ENCODE assay signal across 12 mouse cellular contexts in the genomic region with DNA sequence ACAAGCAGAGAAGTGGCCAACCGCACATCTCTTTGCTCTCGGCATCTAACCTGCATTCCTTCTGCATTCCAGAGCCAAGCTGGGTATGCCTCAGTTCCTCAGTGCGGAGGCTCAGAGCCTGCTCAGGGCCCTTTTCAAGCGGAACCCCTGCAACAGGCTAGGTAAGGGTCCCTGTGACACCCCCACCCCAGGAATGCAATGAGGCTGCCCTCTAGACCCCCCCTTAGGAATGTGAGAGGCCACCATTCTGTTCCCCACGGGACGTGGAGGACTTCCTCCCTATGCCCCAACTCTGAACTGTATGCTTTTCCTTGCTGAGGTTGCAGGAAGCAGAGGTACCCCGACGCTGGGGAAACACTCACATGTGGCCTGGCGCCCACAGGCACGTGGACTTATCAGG.
A peak's percentile ranks its signal among the peaks of the same experiment; 100 is the strongest.
DNase-seq lines count a peak whose midpoint lies in the region; ATAC-seq and TF ChIP-seq lines count a peak whose summit lies in the region.
"Had no signal": no experiment of that assay in that cellular context is flagged by ENCODE, and none has a peak within 500 bp of the region (broad histone marks: within the 10 kb centered on the region; RNA-seq: fewer than 3 reads in every experiment).

No protein-coding gene starts in this region.

- no peaks in the 10 kb centered on the region for H3K27me3 ChIP-seq in heart, postnatal 0 days (ENCODE audit: control insufficient read depth, insufficient read depth, low read length)
- no peaks in the 10 kb centered on the region for H3K27me3 ChIP-seq in neural tube, embryonic 15.5 days (replicated peaks)

- peak; percentile 50; the same call in 1 of the 2 replicates for ATAC-seq in heart, postnatal 0 days (ENCODE audit: insufficient read depth, low read depth)
- ATAC-seq in neural tube, embryonic 15.5 days (ENCODE audit: low FRiP score), result no peak
- ATAC-seq: CD4-positive, CD25-positive, alpha-beta regulatory T cell, adult 4 months had no signal

- TF ChIP-seq CTCF in heart, postnatal 0 days (IDR thresholded peaks at IDR 0.05; ENCODE audit: low read depth), result no peak

- no peak for DNase-seq in heart, postnatal 0 days (ENCODE audit: low spot score)
- no peak for DNase-seq in heart, postnatal 10 days
- peak; percentile 32 for DNase-seq in neural tube, embryonic 10.5 days (ENCODE audit: extremely low spot score, low spot score)
- DNase-seq in hindlimb bud, embryonic 11.5 days (ENCODE audit: extremely low spot score, low read depth, low spot score), result peak; percentile 14
- no peak for DNase-seq in right cerebral cortex, adult 18-20 months
- no peak for DNase-seq in gastrocnemius, postnatal 10 days
- DNase-seq in adrenal gland, adult 18-20 months (ENCODE audit: low spot score in 2 of 2), result no peak
- DNase-seq: right cerebral cortex, postnatal 14 days had no signal

- H3K4me1 ChIP-seq in heart, postnatal 0 days (ENCODE audit: control insufficient read depth, insufficient read depth), result peaks cover 47% of the 10 kb centered on the region
- peaks cover 21% of the 10 kb centered on the region for H3K4me1 ChIP-seq in neural tube, embryonic 15.5 days

- H3K9ac ChIP-seq in heart, postnatal 0 days (replicated peaks; ENCODE audit: low read depth, low read length), result no peak overlapping the region
- H3K9ac ChIP-seq in neural tube, embryonic 15.5 days (replicated peaks), result no peak overlapping the region

- H3K36me3 ChIP-seq in heart, postnatal 0 days (replicated peaks; ENCODE audit: control insufficient read depth, insufficient read depth, low read length), result no peaks in the 10 kb centered on the region
- H3K36me3 ChIP-seq in neural tube, embryonic 15.5 days, result no peaks in the 10 kb centered on the region

- H3K4me2 ChIP-seq in heart, postnatal 0 days (ENCODE audit: low read depth, low read length), result no peak overlapping the region
- H3K4me2 ChIP-seq in neural tube, embryonic 15.5 days, result no peak overlapping the region

- TF ChIP-seq EP300 in heart, postnatal 0 days (IDR thresholded peaks at IDR 0.05; ENCODE audit: low read depth), result no peak

- intact Hi-C loops in heart, postnatal 10 days (cut with DNase I), result no loop called here

- H3K4me3 ChIP-seq in heart, postnatal 0 days (ENCODE audit: low read depth, low read length), result no peak overlapping the region
- no peak overlapping the region for H3K4me3 ChIP-seq in neural tube, embryonic 15.5 days (replicated peaks)
- H3K4me3 ChIP-seq: myocyte had no signal

- WGBS in heart, postnatal 0 days, result 25% methylated on average over 10 of the region's 10 CpGs
- 40% methylated on average over 10 of the region's 10 CpGs for WGBS in neural tube, embryonic 15.5 days

- peak overlapping the region; percentile 13; the same call in 1 of the 2 replicates for H3K27ac ChIP-seq in heart, postnatal 0 days (ENCODE audit: low read depth)
- H3K27ac ChIP-seq in neural tube, embryonic 15.5 days (replicated peaks), result no peak overlapping the region
- H3K27ac ChIP-seq: macrophage had no signal

- no peaks in the 10 kb centered on the region for H3K9me3 ChIP-seq in heart, postnatal 0 days (replicated peaks; ENCODE audit: control insufficient read depth, low read length)
- H3K9me3 ChIP-seq in neural tube, embryonic 15.5 days (replicated peaks), result no peaks in the 10 kb centered on the region

Comparison
In these comparisons a context has a peak if more than half of its experiments do, and no peak if none do; other contexts are left out.
1. DNase-seq: peak in neural tube, embryonic 10.5 days (single experiment) and hindlimb bud, embryonic 11.5 days (single experiment); none in heart, postnatal 0 days (single experiment), heart, postnatal 10 days (0 of 2), right cerebral cortex, adult 18-20 months (single experiment), gastrocnemius, postnatal 10 days (single experiment) and adrenal gland, adult 18-20 months (0 of 2).